Mouse (Mus musculus) v-Abl transformed pro-B cells (cell line): ENCODE data around the gene Tenm2.

ENCODE experiments used
- in situ Hi-C, 2 experiments: fragments of 400-800 bp; cut with MboI; formaldehyde crosslinking; loops; one replicate each; pipeline ENCODE4 v1.15.1; 2025; ENCODE audit not compliant: unreplicated experiment in 2 of 2

Tenm2 gene

GRCm38 (mm10) chr11:36036061-36036695 lies 1199.6 kb downstream of the Tenm2 start:
- in situ Hi-C loops, result no loop called here

DNA sequence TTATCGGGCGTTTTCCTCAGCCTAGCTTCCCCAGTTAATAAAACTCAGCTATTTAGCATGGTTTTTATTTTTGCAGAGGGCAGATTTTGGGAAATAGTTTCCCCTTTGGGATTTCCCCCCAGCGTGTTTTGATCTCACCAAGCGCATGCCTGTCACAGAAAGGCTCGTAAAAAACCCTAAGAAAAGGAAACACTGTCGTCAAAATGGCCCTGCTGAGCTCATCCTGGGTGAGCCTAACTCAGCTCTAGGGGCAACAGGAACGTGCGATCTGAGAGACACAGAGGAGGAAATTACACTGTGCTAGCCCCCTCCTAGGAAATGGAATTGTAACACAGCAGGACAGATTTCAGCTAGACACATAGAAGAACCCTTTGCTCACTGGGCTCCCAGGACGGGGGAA lies 1204.0 kb downstream of the Tenm2 start:
- in situ Hi-C loops, result no loop called here

DNA sequence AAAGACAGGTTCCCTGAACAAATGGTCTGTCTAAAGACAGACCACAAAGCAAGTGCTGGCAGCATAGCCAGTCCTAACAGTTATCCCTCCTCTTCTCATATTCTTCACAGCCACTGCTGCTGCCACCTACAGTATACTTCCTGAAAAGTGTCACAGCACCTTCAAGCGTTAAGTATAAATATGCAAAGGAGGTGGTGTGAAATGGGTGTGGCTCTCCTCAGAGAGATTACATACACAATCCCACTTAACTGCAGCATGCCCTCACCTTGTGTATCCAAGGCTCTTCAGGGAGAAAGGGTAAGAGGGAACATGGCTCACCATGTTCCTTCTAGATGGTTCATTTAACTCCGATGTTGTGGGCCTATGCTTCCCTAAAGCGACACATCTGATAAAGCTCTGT lies 1215.8 kb downstream of the Tenm2 start:
- in situ Hi-C loops, result loop anchor here in 1 of 2 experiments (25.0 kb wide), 1 partner anchor 308 kb away; no protein-coding TSS in a partner anchor

DNA sequence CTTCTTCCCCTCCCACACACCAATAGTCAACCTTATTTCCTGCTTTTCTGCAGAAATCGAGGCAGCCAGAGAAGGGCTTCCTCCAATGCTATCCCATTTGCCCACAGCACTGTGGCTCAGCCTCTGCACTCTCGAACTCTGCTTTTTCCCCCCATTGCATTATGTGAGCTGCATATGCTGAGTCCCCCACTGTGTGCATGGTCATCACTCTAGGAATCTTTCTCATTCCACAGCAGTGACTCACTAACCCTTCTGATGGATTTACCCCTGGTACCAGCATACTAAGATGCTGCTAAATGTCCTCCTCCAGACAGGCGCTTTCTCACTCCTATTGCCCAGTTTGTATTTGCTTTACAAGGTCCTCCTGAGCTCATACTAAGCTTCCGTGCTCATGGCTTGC lies 1222.6 kb downstream of the Tenm2 start:
- in situ Hi-C loops, result loop anchor here in 1 of 2 experiments (25.0 kb wide), 1 partner anchor 301 kb away; no protein-coding TSS in a partner anchor

GRCm38 (mm10) chr11:36009281-36010208 lies 1226.2 kb downstream of the Tenm2 start:
- in situ Hi-C loops, result loop anchor here in 1 of 2 experiments (5.0 to 25.0 kb wide), 2 partner anchors 97 to 297 kb away; no protein-coding TSS in a partner anchor

- in situ Hi-C loops, result loop anchor here (5.0 to 25.0 kb wide), 2 partner anchors 151 to 291 kb away; no protein-coding TSS in a partner anchor
Measured at GRCm38 (mm10) chr11:36002900-36003299, 1232.9 kb downstream of the Tenm2 start.

GRCm38 (mm10) chr11:36001282-36001970 lies 1234.3 kb downstream of the Tenm2 start:
- in situ Hi-C loops, result loop anchor here (5.0 to 25.0 kb wide), 2 partner anchors 149 to 289 kb away; no protein-coding TSS in a partner anchor

DNA sequence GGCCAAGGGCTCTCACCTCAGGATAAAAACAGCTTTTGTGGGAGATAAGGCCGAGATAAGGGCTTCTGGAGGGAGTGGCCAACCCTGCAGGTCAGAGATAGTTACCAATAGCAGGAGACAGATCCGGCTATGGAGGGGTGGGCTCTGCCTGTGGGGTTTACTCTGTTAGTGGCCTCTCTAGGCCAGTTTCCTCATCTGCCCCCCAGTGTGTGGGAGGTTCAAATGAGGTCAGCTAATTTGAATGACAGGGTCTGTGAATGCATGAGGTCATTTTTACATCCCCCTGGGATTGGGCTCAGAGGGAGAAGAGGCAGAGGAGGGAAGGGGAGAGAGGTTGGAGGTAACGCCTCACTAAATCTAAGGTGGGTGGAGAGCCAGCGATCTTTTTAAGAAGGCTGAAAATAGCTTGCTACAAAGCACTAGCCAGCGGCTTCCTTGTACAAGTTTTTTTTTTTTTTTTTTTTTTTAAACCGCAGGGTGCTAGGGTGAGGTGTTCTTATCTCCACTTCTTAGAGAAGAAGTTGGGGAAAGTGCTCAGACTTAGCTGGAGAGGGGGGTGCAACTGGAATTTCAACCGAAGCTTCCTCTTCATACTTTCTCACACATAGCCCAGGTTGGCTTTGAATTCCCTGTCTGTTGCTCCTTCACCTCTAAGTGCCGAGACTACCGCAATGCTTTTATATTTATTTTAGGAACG lies 1235.0 kb downstream of the Tenm2 start:
- in situ Hi-C loops, result loop anchor here (5.0 to 25.0 kb wide), 2 partner anchors 148 to 288 kb away; no protein-coding TSS in a partner anchor

DNA sequence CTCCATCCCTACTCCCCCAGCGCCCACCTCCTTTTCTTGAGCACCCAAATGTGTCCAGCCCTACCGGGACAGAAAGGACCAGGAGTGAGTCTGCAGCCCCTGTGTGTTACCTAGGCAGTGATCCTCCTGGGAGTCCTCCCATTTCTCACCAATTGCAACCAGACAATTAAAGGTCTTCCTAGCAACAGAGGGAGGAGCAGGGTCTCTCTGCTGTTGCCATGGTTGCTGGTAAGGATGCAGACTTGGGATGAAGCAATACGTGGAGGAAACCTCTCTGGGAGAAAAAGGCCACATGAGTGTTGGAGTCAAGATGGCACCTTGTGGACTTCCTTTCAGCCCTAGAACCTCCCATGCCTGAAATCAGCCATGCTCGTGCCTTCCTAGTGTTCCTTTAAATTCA lies 1235.7 kb downstream of the Tenm2 start:
- in situ Hi-C loops, result loop anchor here (5.0 to 25.0 kb wide), 2 partner anchors 148 to 288 kb away; no protein-coding TSS in a partner anchor

- in situ Hi-C loops, result loop anchor here (5.0 kb wide), 2 partner anchors 1151 to 1161 kb away; no protein-coding TSS in a partner anchor
Measured at GRCm38 (mm10) chr11:35998048-35998447, 1237.7 kb downstream of the Tenm2 start.

DNA sequence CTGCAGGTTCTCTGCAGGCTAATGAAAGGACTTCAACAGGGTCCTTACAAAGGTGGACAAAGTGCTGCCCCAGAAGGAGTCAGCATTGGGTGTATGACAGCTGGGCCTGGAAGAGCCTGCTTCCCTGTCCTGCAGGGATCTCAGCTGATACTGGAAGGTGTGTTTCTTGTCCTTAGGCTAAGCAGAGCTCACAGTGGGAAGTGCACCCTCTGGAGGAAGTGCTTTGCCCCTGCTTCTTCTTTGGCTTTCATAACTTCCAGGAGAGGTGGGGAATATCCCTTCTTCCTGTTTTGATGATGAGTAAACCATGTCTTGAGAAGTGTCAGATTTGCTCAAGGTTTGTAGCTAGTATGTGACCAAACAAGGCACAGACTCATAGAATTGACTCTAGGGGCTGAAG lies 1240.5 kb downstream of the Tenm2 start:
- in situ Hi-C loops, result loop anchor here (5.0 kb wide), 2 partner anchors 1148 to 1158 kb away; no protein-coding TSS in a partner anchor

DNA sequence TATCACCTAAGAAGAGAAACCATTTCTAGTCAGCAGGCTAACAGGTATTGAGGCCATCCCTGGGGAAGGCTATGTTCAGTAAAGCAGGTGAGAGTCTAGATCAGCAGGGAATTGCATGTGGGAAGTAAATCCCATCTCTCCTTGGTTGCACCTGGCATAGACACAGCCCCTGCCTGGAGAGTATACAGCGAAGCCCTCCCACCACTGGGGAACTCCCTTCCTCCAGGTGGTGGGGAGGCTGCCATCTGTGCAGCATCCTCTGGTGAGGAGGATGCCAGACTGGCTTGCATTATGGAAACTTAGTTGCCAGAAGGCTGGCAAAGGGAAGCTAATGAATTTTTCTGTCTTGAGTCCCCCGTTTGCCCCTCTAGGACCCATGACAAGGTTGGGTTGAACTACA lies 1243.9 kb downstream of the Tenm2 start:
- in situ Hi-C loops, result no loop called here

DNA sequence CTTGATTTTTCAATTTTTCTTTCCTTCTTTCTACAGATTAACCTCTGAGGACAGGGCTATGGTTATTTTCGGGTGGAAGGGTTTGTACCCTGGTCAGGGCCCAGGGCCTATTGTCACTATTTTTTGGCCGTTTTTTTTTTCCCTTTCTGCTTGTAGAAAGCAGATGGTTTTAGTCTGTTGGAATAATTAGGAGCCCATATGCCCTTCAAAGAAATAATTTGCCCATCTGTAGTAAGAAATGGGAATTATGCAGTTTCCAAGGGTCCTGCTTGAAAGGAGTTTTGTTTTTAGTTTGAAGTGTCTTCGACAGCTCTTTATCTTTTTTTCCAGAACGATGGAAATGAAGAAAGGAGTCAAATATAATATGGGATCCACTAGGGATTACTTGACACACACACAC lies 1245.8 kb downstream of the Tenm2 start:
- in situ Hi-C loops, result no loop called here

DNA sequence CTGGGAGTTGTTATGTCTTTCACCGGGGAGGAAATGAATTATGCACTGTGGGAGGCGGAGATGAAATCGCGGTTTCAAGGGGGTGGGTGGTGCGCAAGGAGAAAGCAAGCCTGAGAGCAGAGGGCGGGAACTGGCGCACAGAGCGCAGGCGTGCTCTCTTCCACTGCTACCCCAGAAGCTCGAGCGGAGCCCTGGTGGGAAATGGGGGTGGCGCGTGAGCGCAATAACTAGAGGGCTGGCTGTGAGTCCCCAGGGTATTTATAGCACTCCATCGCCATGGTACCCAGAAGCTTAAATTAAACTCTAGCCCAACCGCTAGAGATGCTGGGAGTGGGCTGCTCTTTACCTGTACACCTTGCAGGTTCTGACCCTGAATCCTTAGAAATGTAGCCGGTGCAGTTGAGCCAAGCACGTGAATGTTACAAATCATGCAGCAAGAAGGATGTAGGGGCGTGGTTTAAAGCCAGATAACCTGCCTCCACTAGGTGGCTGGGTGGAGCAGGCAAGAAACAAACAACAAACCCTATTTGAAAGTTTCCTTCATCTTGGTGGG lies 1249.8 kb downstream of the Tenm2 start:
- in situ Hi-C loops, result no loop called here

DNA sequence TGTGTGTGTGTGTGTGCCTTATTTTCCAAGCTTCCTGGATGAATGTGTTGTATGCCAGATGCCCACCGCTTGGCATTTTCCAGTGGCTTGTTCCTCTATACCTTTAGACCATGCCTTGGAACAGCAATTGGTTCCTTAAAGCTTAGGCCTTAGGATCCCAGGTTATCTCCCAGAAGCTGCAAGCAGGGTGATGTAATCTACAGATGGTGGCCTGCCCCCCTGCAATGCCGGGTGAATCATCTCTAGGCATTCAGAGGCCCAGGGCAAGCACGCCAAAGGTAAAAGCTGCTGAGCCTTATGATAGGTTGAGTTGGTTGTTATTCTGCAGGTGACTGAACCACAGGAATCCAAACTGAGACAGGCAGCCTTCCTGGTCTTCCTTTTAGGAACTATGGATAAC lies 1253.0 kb downstream of the Tenm2 start:
- in situ Hi-C loops, result no loop called here

GRCm38 (mm10) chr11:35980411-35980917 lies 1255.3 kb downstream of the Tenm2 start, which contains the start of gene Wwc1:
TSS of gene Wwc1 (minus strand) at chr11:35980527.
- in situ Hi-C loops, result no loop called here

GRCm38 (mm10) chr11:35979733-35980410 lies 1255.9 kb downstream of the Tenm2 start:
- in situ Hi-C loops, result no loop called here

DNA sequence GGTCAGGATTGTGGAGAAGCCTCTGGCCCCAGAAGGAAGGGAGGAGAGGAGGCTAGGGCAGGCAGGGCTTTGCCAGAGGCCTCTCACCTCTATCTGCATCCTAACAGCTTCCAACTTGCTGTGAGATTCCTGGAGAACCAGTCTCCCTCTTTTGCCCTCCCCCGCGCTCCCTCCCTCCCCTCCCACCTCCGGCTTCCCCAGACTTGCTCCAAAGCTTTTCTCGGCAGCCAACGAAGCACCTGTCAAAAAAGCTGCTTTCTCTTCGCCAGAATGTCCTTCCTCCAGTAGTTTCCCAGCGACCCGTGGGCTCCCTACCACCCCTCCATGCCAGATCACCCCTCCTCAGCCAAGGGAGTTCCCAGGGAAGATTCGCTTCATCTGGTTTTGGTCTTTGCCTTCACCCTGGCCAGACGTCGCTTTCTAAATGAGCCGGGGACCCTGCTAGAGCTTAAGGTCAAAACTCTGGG lies 1256.5 kb downstream of the Tenm2 start:
- in situ Hi-C loops, result no loop called here

- in situ Hi-C loops, result no loop called here
Measured at GRCm38 (mm10) chr11:35977796-35978195, 1258.0 kb downstream of the Tenm2 start.
